Comparison of ENCODE assay signal across 11 mouse cellular contexts in genomic region chr8:8819233-8819931, GRCm38 (mm10).
DNase-seq lines count a peak whose midpoint lies in the region; ATAC-seq lines count a peak whose summit lies in the region.
"Had no signal": no experiment of that assay in that cellular context is flagged by ENCODE, and none has a peak within 500 bp of the region (broad histone marks: within the 10 kb centered on the region; RNA-seq: fewer than 3 reads in every experiment).

No protein-coding gene starts in this region.

- 55% methylated on average over 9 of the region's 9 CpGs for WGBS in lung, embryonic 15.5 days
- WGBS in embryonic facial prominence, embryonic 10.5 days = 87% methylated on average over 9 of the region's 9 CpGs

- peak; percentile 18 for DNase-seq in gastrocnemius, postnatal 25 days
- DNase-seq in gastrocnemius, postnatal 36 days = no peak
- DNase-seq in kidney, adult 18-20 months = peak; percentile 24
- no peak for DNase-seq in embryonic facial prominence, embryonic 10.5 days (ENCODE audit: low spot score)
- DNase-seq in MN1 (ENCODE audit: low spot score) = no peak
- no peak for DNase-seq in left cerebral cortex, postnatal 4 days
- DNase-seq: B cell, adult 2 months; cerebellum, adult 9-11 months had no signal

- 0 out of 2 replicates have a peak, but pooled peaks cover 3% of the 10 kb centered on the region for H3K4me1 ChIP-seq in brown adipose tissue, adult 24 weeks (ENCODE audit: control insufficient read depth, insufficient read depth, insufficient read length, low read length)
- peaks cover 26% of the 10 kb centered on the region for H3K4me1 ChIP-seq in lung, embryonic 15.5 days
- H3K4me1 ChIP-seq in embryonic facial prominence, embryonic 10.5 days = no peaks in the 10 kb centered on the region
- H3K4me1 ChIP-seq: hindbrain, embryonic 10.5 days had no signal

- H3K9me3 ChIP-seq in lung, embryonic 15.5 days = no peaks in the 10 kb centered on the region
- H3K9me3 ChIP-seq in embryonic facial prominence, embryonic 10.5 days = no peaks in the 10 kb centered on the region
- H3K9me3 ChIP-seq: hindbrain, embryonic 10.5 days had no signal

- ATAC-seq in lung, embryonic 15.5 days (ENCODE audit: borderline replicate concordance, extremely low read depth, low FRiP score, low TSS enrichment) = peak; percentile 29; the same call in 1 of the 2 replicates

- no peaks in the 10 kb centered on the region for H3K36me3 ChIP-seq in lung, embryonic 15.5 days
- no peaks in the 10 kb centered on the region for H3K36me3 ChIP-seq in embryonic facial prominence, embryonic 10.5 days (replicated peaks)
- H3K36me3 ChIP-seq: hindbrain, embryonic 10.5 days had no signal

- no peak overlapping the region for H3K9ac ChIP-seq in lung, embryonic 15.5 days

- no peaks in the 10 kb centered on the region for H3K27me3 ChIP-seq in lung, embryonic 15.5 days
- no peaks in the 10 kb centered on the region for H3K27me3 ChIP-seq in embryonic facial prominence, embryonic 10.5 days (replicated peaks; ENCODE audit: low read depth, poor library complexity, severe bottlenecking)

- H3K4me2 ChIP-seq in lung, embryonic 15.5 days = no peak overlapping the region

- intact Hi-C loops in gastrocnemius, postnatal 36 days (cut with DNase I) = no loop called here
- intact Hi-C loops in left cerebral cortex, postnatal 4 days (cut with DNase I) = no loop called here

- H3K4me3 ChIP-seq in brown adipose tissue, adult 24 weeks (ENCODE audit: insufficient read depth, low read depth, low read length) = no peak overlapping the region
- H3K4me3 ChIP-seq in lung, embryonic 15.5 days = no peak overlapping the region
- no peak overlapping the region for H3K4me3 ChIP-seq in embryonic facial prominence, embryonic 10.5 days
- H3K4me3 ChIP-seq: hindbrain, embryonic 10.5 days had no signal

- peak overlapping the region; percentile 94 for H3K27ac ChIP-seq in brown adipose tissue, adult 24 weeks (replicated peaks; ENCODE audit: low read depth, low read length)
- peak overlapping the region; percentile 69 for H3K27ac ChIP-seq in lung, embryonic 15.5 days
- H3K27ac ChIP-seq in embryonic facial prominence, embryonic 10.5 days (replicated peaks) = no peak overlapping the region
- H3K27ac ChIP-seq: hindbrain, embryonic 10.5 days had no signal

Comparison
In these comparisons a context has a peak if more than half of its experiments do, and no peak if none do; other contexts are left out.
1. DNase-seq: peak in gastrocnemius, postnatal 25 days (single experiment) and kidney, adult 18-20 months (single experiment); none in gastrocnemius, postnatal 36 days (0 of 2), embryonic facial prominence, embryonic 10.5 days (single experiment), MN1 (single experiment) and left cerebral cortex, postnatal 4 days (single experiment).